Mouse (Mus musculus) embryonic facial prominence, embryonic 14.5 days (tissue): ENCODE data around the gene Plcd1. TPM values are rescaled to one million over a fixed set of nuclear protein-coding genes. Genes with fewer than 3 reads are reported as not detected.

Experiments
- ATAC-seq: fragments of 200-750 bp; cut with Nextera tagmentation; 2 replicates; pipeline ENCODE4 v1.8.0; 2017; ENCODE audit warnings: low read depth, moderate number of reproducible peaks, moderate TSS enrichment
- DNase-seq: peaks from one replicate; pipeline ENCODE4 v3.0.0-alpha.2; 2015; ENCODE audit warnings: low spot score
- H3K27ac ChIP-seq: fragments of 300-500 bp; sonication (generic); replicated peaks from 2 replicates; pipeline ENCODE4 v1.5.1; 2014; ENCODE audit warnings: low read depth, mild to moderate bottlenecking, low read length, moderate library complexity
- H3K27me3 ChIP-seq: fragments of 300-500 bp; sonication (generic); replicated peaks from 2 replicates; pipeline ENCODE4 v1.6.1; 2014; ENCODE audit warnings: low read length; ENCODE audit not compliant: control insufficient read depth, insufficient read depth
- H3K36me3 ChIP-seq: fragments of 300-500 bp; sonication (generic); 2 replicates; pipeline ENCODE4 v1.6.1; 2014; ENCODE audit warnings: low read length, mixed read lengths; ENCODE audit not compliant: control insufficient read depth, insufficient read depth
- H3K4me1 ChIP-seq: fragments of 300-500 bp; sonication (generic); 2 replicates; pipeline ENCODE4 v1.6.1; 2014; ENCODE audit warnings: antibody characterized with exemption, low read length; ENCODE audit not compliant: control insufficient read depth, insufficient read depth
- H3K4me2 ChIP-seq: fragments of 300-500 bp; sonication (generic); 2 replicates; pipeline ENCODE4 v1.6.1; 2014; ENCODE audit warnings: low read depth, mild to moderate bottlenecking, low read length, moderate library complexity, mixed read lengths
- H3K4me3 ChIP-seq: fragments of 300-500 bp; sonication (generic); 2 replicates; pipeline ENCODE4 v1.5.1; 2014; ENCODE audit warnings: low read depth, mild to moderate bottlenecking, low read length
- H3K9ac ChIP-seq: fragments of 300-500 bp; sonication (generic); 2 replicates; pipeline ENCODE4 v1.6.1; 2014; ENCODE audit warnings: low read depth, mild to moderate bottlenecking, low read length, moderate library complexity, mixed read lengths
- H3K9me3 ChIP-seq: fragments of 300-500 bp; sonication (generic); 2 replicates; pipeline ENCODE4 v1.6.1; 2016; ENCODE audit warnings: low read length; ENCODE audit not compliant: control insufficient read depth
- WGBS: fragments of 180-500 bp; shearing (Covaris S2); extraction: QIAGEN DNeasy Blood & Tissue Kit; methylation state at CpG from one replicate; pipeline ENCODE4 v1.1.7; 2014; 5-methylcytosine and 5-hydroxymethylcytosine counted together
- polyA plus RNA-seq: library from polyadenylated mRNA; unstranded; fragments of >200 nt; fragmentation: Nextera tagmentation; extraction: Ambion mirVana; gene quantifications from 2 replicates; pipeline ENCODE4 v1.2.1, GENCODE M21; 2014

Plcd1 gene
- polyA plus RNA-seq, 1 experiment from 2014 or later = 45.2 TPM

GRCm38 (mm10) chr9:119033111-119033921 lies 60.0 kb downstream of the Plcd1 start:
- peaks cover 18% of the 10 kb centered on the region for H3K4me1 ChIP-seq

GRCm38 (mm10) chr9:119032538-119032937 lies 60.8 kb downstream of the Plcd1 start:
- no peak; the same call in 1 of the 2 replicates for ATAC-seq
- Histone ChIP-seq H3K27ac (peak overlapping the region; percentile 75), H3K36me3 (peaks cover 47% of the 10 kb centered on the region), H3K9ac (no peak overlapping the region), H3K4me1 (peaks cover 18% of the 10 kb centered on the region), H3K9me3 (no peaks in the 10 kb centered on the region), H3K4me2 (no peak overlapping the region), H3K27me3 (no peaks in the 10 kb centered on the region), H3K4me3 (no peak overlapping the region)
- peak; percentile 72 for DNase-seq
- WGBS = 33% methylated on average over 9 of the region's 9 CpGs

More at GRCm38 (mm10) chr9:119033111-119033921, 60.0 kb downstream of the Plcd1 start:
- H3K4me3 ChIP-seq = no peak overlapping the region
- H3K27ac ChIP-seq = peak overlapping the region; percentile 75
- peaks cover 47% of the 10 kb centered on the region for H3K36me3 ChIP-seq
- DNase-seq (peak; percentile 73), ATAC-seq (peak; percentile 51)
- 75% methylated on average over 18 of the region's 19 CpGs for WGBS
- no peaks in the 10 kb centered on the region for H3K27me3 ChIP-seq
- H3K9ac ChIP-seq = no peak overlapping the region
- H3K4me2 ChIP-seq = no peak overlapping the region
- no peaks in the 10 kb centered on the region for H3K9me3 ChIP-seq

- Histone ChIP-seq H3K27ac (peak overlapping the region; percentile 75), H3K9me3 (no peaks in the 10 kb centered on the region), H3K4me2 (no peak overlapping the region), H3K4me3 (no peak overlapping the region), H3K36me3 (peaks cover 42% of the 10 kb centered on the region), H3K27me3 (no peaks in the 10 kb centered on the region), H3K4me1 (peaks cover 18% of the 10 kb centered on the region), H3K9ac (no peak overlapping the region)
- 82% methylated on average over 9 of the region's 14 CpGs for WGBS
- ATAC-seq (no peak), DNase-seq (peak; percentile 50)
These were observed 61.5 kb downstream of the Plcd1 start for GRCm38 (mm10) chr9:119031772-119032171.

- no peak overlapping the region for H3K4me2 ChIP-seq
- ATAC-seq (no peak), DNase-seq (no peak)
- H3K4me1 ChIP-seq = peaks cover 18% of the 10 kb centered on the region
- 79% methylated on average over 4 of the region's 4 CpGs for WGBS
- H3K9ac ChIP-seq = no peak overlapping the region
- peaks cover 42% of the 10 kb centered on the region for H3K36me3 ChIP-seq
- H3K27ac ChIP-seq = no peak overlapping the region; the same call in 1 of the 2 replicates
- no peak overlapping the region for H3K4me3 ChIP-seq
- H3K27me3 ChIP-seq = no peaks in the 10 kb centered on the region
- no peaks in the 10 kb centered on the region for H3K9me3 ChIP-seq
These were observed 62.3 kb downstream of the Plcd1 start for GRCm38 (mm10) chr9:119031038-119031437.

- ATAC-seq (no peak), DNase-seq (no peak)
- Histone ChIP-seq H3K9ac (no peak overlapping the region), H3K4me3 (no peak overlapping the region), H3K36me3 (peaks cover 33% of the 10 kb centered on the region), H3K4me2 (no peak overlapping the region), H3K27me3 (no peaks in the 10 kb centered on the region), H3K9me3 (no peaks in the 10 kb centered on the region), H3K4me1 (peaks cover 18% of the 10 kb centered on the region), H3K27ac (no peak overlapping the region)
- 62% methylated on average over 7 of the region's 7 CpGs for WGBS
These were observed 63.7 kb downstream of the Plcd1 start for GRCm38 (mm10) chr9:119029568-119029967.

- Histone ChIP-seq H3K27me3 (no peaks in the 10 kb centered on the region), H3K27ac (no peak overlapping the region), H3K4me1 (peaks cover 18% of the 10 kb centered on the region), H3K9ac (no peak overlapping the region), H3K36me3 (peaks cover 25% of the 10 kb centered on the region), H3K4me2 (no peak overlapping the region), H3K4me3 (no peak overlapping the region), H3K9me3 (no peaks in the 10 kb centered on the region)
- 91% methylated on average over 27 of the region's 27 CpGs for WGBS
- no peak for ATAC-seq
- DNase-seq = no peak
These were observed 64.8 kb downstream of the Plcd1 start for GRCm38 (mm10) chr9:119028226-119029195.

- Histone ChIP-seq H3K4me3 (no peak overlapping the region), H3K9ac (no peak overlapping the region), H3K27ac (no peak overlapping the region), H3K36me3 (peaks cover 23% of the 10 kb centered on the region), H3K4me1 (peaks cover 7% of the 10 kb centered on the region), H3K4me2 (no peak overlapping the region), H3K9me3 (no peaks in the 10 kb centered on the region), H3K27me3 (no peaks in the 10 kb centered on the region)
- 88% methylated on average over 7 of the region's 7 CpGs for WGBS
- no peak for DNase-seq
- no peak for ATAC-seq
These were observed 66.0 kb downstream of the Plcd1 start for GRCm38 (mm10) chr9:119027337-119027736.

GRCm38 (mm10) chr9:119025832-119026331 lies 67.4 kb downstream of the Plcd1 start:
- DNase-seq = no peak
- H3K4me2 ChIP-seq = no peak overlapping the region
- no peak overlapping the region for H3K4me3 ChIP-seq
- H3K36me3 ChIP-seq = peaks cover 16% of the 10 kb centered on the region
- H3K27me3 ChIP-seq = no peaks in the 10 kb centered on the region
- no peak overlapping the region for H3K27ac ChIP-seq
- H3K4me1 ChIP-seq = no peaks in the 10 kb centered on the region
- 88% methylated on average over 7 of the region's 7 CpGs for WGBS
- H3K9me3 ChIP-seq = no peaks in the 10 kb centered on the region
- no peak overlapping the region for H3K9ac ChIP-seq
- no peak for ATAC-seq
